In the genomic region with DNA sequence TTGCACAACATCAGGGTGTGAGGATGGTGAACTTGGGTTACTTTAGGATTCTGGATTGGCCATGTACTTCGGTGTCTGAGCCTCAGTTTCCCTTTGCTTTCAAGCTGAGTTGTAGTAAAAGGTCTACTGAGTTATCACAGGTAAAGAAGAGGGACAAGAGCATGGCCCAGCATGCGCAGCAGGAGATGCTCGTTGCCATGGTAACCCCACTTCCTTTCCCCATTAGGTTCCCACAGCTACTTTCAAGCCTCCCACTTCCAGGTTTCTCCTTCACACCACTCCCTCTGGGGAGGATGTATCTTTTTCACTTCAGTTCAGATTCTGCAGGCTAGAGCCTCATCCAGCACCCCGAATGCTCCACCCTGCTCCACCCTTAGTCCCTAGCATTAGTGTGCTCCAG, we compare ENCODE assay signal across 13 mouse cellular contexts. TPM values are rescaled to one million over a fixed set of nuclear protein-coding genes. Genes with fewer than 3 reads are reported as not detected.
A peak's percentile ranks its signal among the peaks of the same experiment; 100 is the strongest.
DNase-seq lines count a peak whose midpoint lies in the region; ATAC-seq and TF ChIP-seq lines count a peak whose summit lies in the region.
"Had no signal": no experiment of that assay in that cellular context is flagged by ENCODE, and none has a peak within 500 bp of the region (broad histone marks: within the 10 kb centered on the region; RNA-seq: fewer than 3 reads in every experiment).

No protein-coding gene starts in this region.

- peak; percentile 69 for ATAC-seq in frontal cortex, adult (ENCODE audit: low TSS enrichment)
- ATAC-seq in monocyte, adult 5-6 weeks (replicated peaks; ENCODE audit: insufficient number of reproducible peaks, low FRiP score, low TSS enrichment, poor library complexity, severe bottlenecking) = no peak

- no peak overlapping the region for H3K27ac ChIP-seq in thymus, adult 2 months (ENCODE audit: control insufficient read depth, insufficient read depth, low read length)
- H3K27ac ChIP-seq: embryonic facial prominence, embryonic 15.5 days; midbrain, embryonic 12.5 days had no signal

- TF ChIP-seq POLR2A in thymus, adult 2 months (IDR thresholded peaks at IDR 0.05; ENCODE audit: control insufficient read depth, extremely low read depth, insufficient read depth, low read length, poor library complexity) = no peak

- no peaks in the 10 kb centered on the region for H3K27me3 ChIP-seq in thymus, adult 2 months (ENCODE audit: control insufficient read depth, insufficient read depth, low read length)
- H3K27me3 ChIP-seq in splenic B cell, adult 2 months (ENCODE audit: control insufficient read depth, insufficient read depth, low read length, poor library complexity, severe bottlenecking) = no peaks in the 10 kb centered on the region

- H3K36me3 ChIP-seq in thymus, adult 2 months (ENCODE audit: control insufficient read depth, insufficient read depth, low read length) = no peaks in the 10 kb centered on the region
- no peaks in the 10 kb centered on the region for H3K36me3 ChIP-seq in splenic B cell, adult 2 months (ENCODE audit: control insufficient read depth, insufficient read depth, low read length, poor library complexity, severe bottlenecking)
- H3K36me3 ChIP-seq: embryonic facial prominence, embryonic 15.5 days; midbrain, embryonic 12.5 days had no signal

- H3K4me1 ChIP-seq in thymus, adult 2 months (replicated peaks; ENCODE audit: control insufficient read depth, insufficient read depth, low read length) = no peaks in the 10 kb centered on the region

- WGBS in thymus, adult 2 months = 26% methylated on average over 4 of the region's 4 CpGs

- no peak overlapping the region for H3K4me3 ChIP-seq in thymus, adult 2 months (ENCODE audit: control insufficient read depth, insufficient read depth, low read length)
- H3K4me3 ChIP-seq: embryonic facial prominence, embryonic 15.5 days; midbrain, embryonic 12.5 days had no signal

- TF ChIP-seq CTCF in thymus, adult 2 months (IDR thresholded peaks at IDR 0.05; ENCODE audit: borderline replicate concordance, control insufficient read depth, extremely low read depth, insufficient read depth, low read length, poor library complexity) = no peak

- DNase-seq in frontal cortex, postnatal 14 days (ENCODE audit: low spot score in 2 of 2) = no peak
- peak; percentile 13 for DNase-seq in thymus, adult 2 months
- DNase-seq in thymus, adult 18-20 months = no peak
- DNase-seq in induced T-regulatory cell, adult 2 months (ENCODE audit: low read depth) = peak; percentile 51
- peak; percentile 26 for DNase-seq in splenic B cell, adult 2 months (ENCODE audit: low read depth, low spot score)
- DNase-seq in adrenal gland, adult 8-10 months = no peak
- DNase-seq: adrenal gland, adult 2 months; cerebellum, adult 11-12 months; gastrocnemius, postnatal 10 days had no signal

RNA-seq across cellular contexts. Expression of a gene that starts 9.8 kb away (rescaled TPM):
- polyA plus RNA-seq in thymus, adult 2 months (2012; rRNA removed) = 22.0 and 27.6 TPM in 2 replicates
- total RNA-seq in adrenal gland, adult 8-10 months (2022) = 10 to 100 TPM in 1 of 4 experiments, 1 to 10 TPM in 3; 6.9 to 12.1 (median 8.7) TPM
- 5.4 to 9.3 TPM (median 6.6 TPM) in 3 replicates for total RNA-seq in monocyte, adult 5-6 weeks (2017)

RNA-seq across cellular contexts. Expression of a gene that starts 27.5 kb away (rescaled TPM):
- polyA plus RNA-seq in thymus, adult 2 months (2012; rRNA removed) = 14.9 and 16.7 TPM in 2 replicates
- 10 to 100 TPM; 18.1 to 24.5 (median 22.5) TPM for total RNA-seq in adrenal gland, adult 8-10 months (2022)
- total RNA-seq in monocyte, adult 5-6 weeks (2017) = 19.0 to 32.6 TPM (median 24.4 TPM) in 3 replicates

Comparison
In these comparisons a context has a peak if more than half of its experiments do, and no peak if none do; other contexts are left out.
1. DNase-seq: peak in thymus, adult 2 months (single experiment), induced T-regulatory cell, adult 2 months (single experiment) and splenic B cell, adult 2 months (single experiment); none in frontal cortex, postnatal 14 days (0 of 2), thymus, adult 18-20 months (0 of 2) and adrenal gland, adult 8-10 months (single experiment).